Mouse (Mus musculus) CD8-positive naive resting alpha-beta T cell, adult 57 days (primary cell): ENCODE data around the gene Fas. TPM values are rescaled to one million over a fixed set of nuclear protein-coding genes. Genes with fewer than 3 reads are reported as not detected.

Source experiments
- total RNA-seq: library from RNA; stranded (reverse); gene quantifications from one replicate; pipeline ENCODE4 v1.2.4, GENCODE M21; 2023

Fas gene
- 26.9 TPM for total RNA-seq

GRCm38 (mm10) chr19:34289948-34290789, at the start of gene Fas:
TSS of gene Fas (plus strand) at chr19:34290666.

GRCm38 (mm10) chr19:34254880-34255681, 35.4 kb upstream of the Fas start, which contains the start of gene Acta2:
TSS of gene Acta2 (minus strand) at chr19:34255590.

Other genes starting within 250 kb of the Fas start
- not detected for gene Lipn, start 223.3 kb upstream of the Fas start, total RNA-seq
- gene Lipm, start 189.7 kb upstream of the Fas start, total RNA-seq, result not detected
- not detected for gene Ankrd22, start 124.6 kb upstream of the Fas start, total RNA-seq
- gene Stambpl1, start 98.4 kb upstream of the Fas start, total RNA-seq, result 52.3 TPM
- not detected for gene Acta2, start 35.1 kb upstream of the Fas start, total RNA-seq
- gene Ch25h, start 184.5 kb downstream of the Fas start, total RNA-seq, result not detected
- gene Lipa, start 236.8 kb downstream of the Fas start, total RNA-seq, result 60.3 TPM